Mouse (Mus musculus) liver, postnatal 0 days (tissue): ENCODE data around the gene Il4ra.

Source experiments
- CTCF ChIP-seq: sonication (generic); IDR thresholded peaks from 2 replicates; pipeline ENCODE4 v1.5.1; 2016; ENCODE audit warnings: antibody characterized with exemption, low read depth
- EP300 ChIP-seq: IDR thresholded peaks from 2 replicates; pipeline ENCODE4 v1.6.1; 2016; ENCODE audit warnings: antibody characterized with exemption, low read depth, mild to moderate bottlenecking

- no peak for TF ChIP-seq EP300
- no peak for TF ChIP-seq CTCF
Observed at GRCm38 (mm10) chr7:125625829-125626228, 73.9 kb downstream of the Il4ra start.
